Mouse (Mus musculus): ENCODE results near the gene Foxi1. TPM values are rescaled to one million over a fixed set of nuclear protein-coding genes. Genes with fewer than 3 reads are reported as not detected.
"Not testable (repeated sequence)": the region's sequence is repeated elsewhere in the genome, so short reads cannot be mapped to it uniquely, and the experiment has no call there.

The Foxi1 gene
- under 1 TPM in 1 of 2 experiments, not detected in 1; 0.14 TPM for total RNA-seq (2021)
- long read RNA-seq, experiment 1: 0 reads
- long read RNA-seq, experiment 2: 0 reads

DNA sequence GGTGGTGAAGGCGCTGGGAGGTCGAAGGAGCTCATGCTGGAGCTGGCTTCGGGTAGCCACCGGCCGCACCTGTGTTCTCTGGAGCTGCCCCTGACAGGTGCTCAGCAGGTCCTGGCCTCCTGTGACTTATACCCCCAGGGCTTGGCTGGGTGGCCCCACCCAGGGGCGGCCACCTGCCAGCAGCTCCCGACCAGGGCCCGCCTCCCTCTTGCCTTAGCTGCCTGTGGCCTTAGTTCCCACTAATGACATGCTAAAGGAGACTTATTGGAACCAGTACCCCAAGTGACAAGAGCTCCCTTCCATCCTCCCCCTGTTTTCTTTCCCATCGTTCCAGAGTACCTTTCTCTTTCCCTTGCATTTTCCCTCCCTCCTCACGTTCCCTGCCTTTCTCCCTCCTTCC lies at the start of gene Foxi1:
Gene Foxi1, minus strand, starts transcription at position 101 of the 400 bp plus-strand sequence.
- no peak for DNase-seq (ENCODE audit: low spot score in 2 of 2)

DNA sequence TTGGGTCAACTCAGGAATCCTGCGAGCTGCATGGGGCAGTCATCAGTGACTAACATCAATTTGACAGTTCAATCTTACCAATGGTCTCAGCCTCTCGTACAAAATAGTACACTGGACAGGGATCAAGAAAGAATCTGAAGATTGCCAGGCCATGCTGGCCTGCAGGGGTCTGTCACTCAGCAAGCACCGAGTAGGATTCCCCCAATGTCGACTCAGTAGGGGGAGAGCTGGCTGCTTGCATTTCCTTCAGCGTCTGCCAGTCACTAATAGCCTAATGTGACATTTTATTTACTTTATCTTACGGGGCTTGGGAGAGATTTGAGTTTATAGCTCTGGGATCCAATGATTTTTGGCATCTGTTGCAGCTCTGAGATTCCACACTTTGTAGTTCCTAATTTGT lies 35.1 kb upstream of the Foxi1 start:
- no peak for DNase-seq (ENCODE audit: low spot score in 2 of 2)

DNA sequence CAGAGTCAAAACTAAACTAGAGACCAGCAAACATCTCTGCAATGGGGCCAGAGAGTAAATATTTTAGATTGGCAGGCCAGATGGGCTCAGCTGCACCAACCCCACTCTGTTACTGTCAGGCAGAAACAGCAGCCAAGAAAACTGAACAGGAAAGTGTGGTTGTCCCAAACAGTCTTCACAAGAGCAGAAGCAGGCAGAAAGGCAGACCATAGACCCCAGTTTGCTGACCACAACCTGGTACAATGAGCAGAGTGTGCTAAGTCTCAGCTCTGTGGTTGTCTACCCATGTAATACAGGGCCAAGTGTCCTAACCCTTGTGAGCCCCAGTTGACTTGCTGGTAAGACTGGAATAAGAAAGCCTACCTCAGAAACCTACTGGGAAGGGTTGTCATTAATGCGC lies 32.4 kb upstream of the Foxi1 start:
- DNase-seq (ENCODE audit: low spot score in 2 of 2): no peak

DNA sequence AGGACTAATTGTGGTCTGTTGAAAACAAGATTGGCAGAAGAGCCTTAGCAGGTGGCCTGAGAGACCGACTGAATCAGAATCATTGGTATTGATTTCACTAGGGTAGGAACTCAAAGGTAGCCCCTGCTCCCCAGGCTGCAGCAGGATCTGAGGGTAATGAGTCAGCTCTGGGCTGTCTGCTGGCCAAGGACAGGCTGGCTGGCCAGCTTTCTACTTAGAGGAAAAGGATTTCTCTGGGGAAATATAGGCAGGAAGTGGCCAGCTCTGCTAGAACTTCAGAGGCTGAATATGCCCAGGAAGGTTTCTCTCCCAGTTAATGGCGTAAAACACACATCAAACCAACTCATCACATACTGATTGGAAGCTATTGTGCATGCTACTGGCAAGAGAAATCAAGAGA lies 31.8 kb upstream of the Foxi1 start:
- DNase-seq (ENCODE audit: low spot score in 2 of 2): no peak

DNA sequence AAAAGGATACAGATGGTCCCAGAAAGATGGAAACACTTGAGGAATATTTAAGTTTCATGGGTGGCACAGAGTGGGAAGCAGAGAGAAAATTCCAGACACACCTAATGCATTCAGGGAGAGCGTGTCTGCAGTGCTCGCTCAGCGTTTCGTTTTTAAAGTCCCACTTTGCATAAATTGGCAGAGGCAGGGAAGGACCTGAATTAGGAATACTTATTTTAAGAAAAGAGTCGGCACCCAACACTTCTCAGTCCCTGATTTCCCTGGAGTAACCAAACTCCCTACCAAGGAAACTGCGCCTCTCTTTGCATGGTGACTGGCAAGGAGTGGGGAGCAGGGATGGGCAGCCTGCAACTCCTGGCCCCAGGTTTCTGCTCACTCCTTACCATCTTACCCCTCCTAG lies 29.0 kb upstream of the Foxi1 start:
- DNase-seq (ENCODE audit: low spot score in 2 of 2): no peak

DNA sequence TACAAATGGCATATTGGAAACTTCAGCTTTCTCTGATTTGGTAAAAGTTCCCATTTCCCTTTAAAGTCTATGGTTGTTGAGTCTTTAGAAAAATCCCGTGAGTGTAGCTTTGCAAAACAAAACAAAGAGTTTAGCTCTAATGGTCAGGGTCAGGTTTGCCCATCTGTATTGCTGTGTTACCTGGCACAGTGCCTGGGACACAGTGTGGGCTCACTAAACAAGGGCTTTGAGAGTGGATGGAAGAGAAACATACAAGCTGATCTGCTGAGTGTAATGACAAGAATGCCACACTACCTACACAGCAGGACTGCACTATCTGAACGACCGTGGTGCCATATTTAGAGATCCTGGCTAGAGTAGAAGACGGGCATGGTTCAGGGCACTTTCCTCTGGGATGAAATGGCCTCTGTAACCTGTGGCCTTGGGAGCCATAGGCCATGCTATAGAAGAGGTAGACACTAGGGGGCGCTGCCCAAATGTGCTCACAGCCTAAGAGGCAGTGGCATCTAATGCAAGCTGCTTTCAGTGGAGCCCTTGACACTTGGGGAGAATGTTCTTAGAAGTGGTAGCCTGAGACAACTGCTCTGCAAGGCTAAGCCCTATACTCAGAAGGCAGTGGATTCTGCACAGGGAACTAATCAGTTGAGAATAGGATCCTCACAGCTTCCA lies 28.3 kb upstream of the Foxi1 start:
- peak; percentile 35 to 44 for DNase-seq (ENCODE audit: low spot score in 2 of 2)

DNA sequence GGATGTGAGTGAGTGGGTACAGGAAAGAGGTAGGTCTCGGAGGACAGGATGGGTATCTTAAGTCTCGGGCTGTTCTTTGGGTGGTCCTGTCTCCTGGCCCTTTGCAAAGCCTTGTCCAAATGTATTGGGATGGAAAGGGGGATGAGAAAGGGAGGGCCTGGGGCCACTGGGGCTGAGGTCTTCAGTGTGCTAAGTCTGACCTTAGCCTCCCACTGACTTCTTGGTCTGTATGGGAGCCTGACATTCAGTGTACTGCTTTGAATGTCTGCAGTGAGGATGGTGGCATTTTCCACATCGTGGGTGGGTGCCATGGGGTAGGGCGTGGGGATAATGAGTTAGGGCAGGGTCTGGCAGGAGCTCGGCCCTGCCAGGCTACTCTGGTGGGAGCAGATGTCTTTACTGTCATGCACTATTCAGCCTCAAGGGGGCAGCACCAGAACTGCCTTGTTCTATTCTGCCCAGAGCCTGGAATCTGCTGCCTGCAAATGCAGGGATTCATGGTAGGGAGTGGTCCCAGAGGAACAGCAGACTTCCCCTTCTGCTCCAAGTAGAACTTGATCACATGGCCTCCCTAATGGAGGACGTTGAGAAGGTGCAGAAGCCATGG lies 21.0 kb upstream of the Foxi1 start:
- peak; percentile 77 to 85 for DNase-seq (ENCODE audit: low spot score in 2 of 2)

- DNase-seq (ENCODE audit: low spot score in 2 of 2): no peak
Measured at GRCm38 (mm10) chr11:34227180-34227579, 19.3 kb upstream of the Foxi1 start.

DNA sequence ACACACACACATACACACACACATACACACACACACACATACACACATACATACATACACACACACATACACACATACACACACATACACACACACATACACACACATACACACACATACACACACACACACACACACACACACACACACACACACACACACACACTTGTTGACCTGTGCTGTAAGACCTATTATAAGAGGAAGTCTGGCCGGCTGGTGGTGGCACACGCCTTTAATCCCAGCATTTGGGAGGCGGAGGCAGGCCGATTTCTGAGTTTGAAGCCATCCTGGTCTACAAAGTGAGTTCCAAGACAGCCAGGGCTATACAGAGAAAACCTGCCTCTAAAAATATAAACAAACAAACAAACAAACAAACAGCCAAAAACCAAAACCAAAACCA lies 12.7 kb upstream of the Foxi1 start:
- not testable (repeated sequence) for DNase-seq (ENCODE audit: low spot score in 2 of 2)

- DNase-seq (ENCODE audit: low spot score in 2 of 2): peak; percentile 73 to 79
Measured at GRCm38 (mm10) chr11:34212853-34213252, 5.0 kb upstream of the Foxi1 start.

DNA sequence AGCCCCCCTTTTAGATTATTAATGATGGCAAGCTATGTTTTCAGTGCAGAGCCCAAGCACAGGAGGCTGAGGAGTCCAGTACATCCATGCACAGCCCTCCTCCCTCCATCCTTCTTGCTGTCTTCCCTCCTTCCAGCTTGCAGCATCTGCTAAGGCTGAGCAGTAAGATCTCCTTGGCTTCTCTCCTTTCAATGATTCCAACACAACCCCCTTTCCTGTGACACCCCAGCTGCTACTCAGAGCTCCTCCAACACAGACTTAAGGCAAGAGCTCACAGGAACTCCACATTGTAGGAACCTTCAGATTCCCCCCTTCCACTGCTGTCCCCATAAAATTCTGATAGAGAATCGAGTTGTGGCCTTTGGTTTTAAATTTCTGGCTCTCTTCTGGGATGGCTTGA lies 5.1 kb downstream of the Foxi1 start:
- no peak for DNase-seq (ENCODE audit: low spot score in 2 of 2)

- no peak for DNase-seq (ENCODE audit: low spot score in 2 of 2)
Measured at GRCm38 (mm10) chr11:34195142-34195541, 12.7 kb downstream of the Foxi1 start.

- DNase-seq (ENCODE audit: low spot score in 2 of 2): no peak
Measured at GRCm38 (mm10) chr11:34194158-34194941, 13.5 kb downstream of the Foxi1 start.

DNA sequence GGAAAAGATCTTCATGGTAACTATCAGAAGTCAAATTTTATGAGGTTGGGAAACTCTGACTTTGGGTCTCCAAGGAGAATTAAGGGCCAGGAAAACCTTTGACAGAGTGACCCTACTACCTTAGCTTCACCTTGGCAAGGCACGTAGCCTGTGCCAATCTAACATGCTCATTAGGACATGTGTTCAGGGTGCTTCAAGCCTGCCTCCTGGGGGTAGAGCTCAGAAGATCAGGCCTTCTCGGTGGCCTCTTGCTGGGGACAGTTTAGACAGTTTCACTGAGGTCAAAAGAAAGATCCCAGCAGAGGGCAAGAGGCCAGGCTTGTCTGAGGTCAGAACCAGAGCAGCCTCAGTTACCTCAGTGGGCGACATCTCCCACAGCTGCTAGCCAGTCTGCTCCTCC lies 14.2 kb downstream of the Foxi1 start:
- DNase-seq (ENCODE audit: low spot score in 2 of 2): no peak

GRCm38 (mm10) chr11:34184266-34184665 lies 23.6 kb downstream of the Foxi1 start:
- DNase-seq (ENCODE audit: low spot score in 2 of 2): no peak

DNA sequence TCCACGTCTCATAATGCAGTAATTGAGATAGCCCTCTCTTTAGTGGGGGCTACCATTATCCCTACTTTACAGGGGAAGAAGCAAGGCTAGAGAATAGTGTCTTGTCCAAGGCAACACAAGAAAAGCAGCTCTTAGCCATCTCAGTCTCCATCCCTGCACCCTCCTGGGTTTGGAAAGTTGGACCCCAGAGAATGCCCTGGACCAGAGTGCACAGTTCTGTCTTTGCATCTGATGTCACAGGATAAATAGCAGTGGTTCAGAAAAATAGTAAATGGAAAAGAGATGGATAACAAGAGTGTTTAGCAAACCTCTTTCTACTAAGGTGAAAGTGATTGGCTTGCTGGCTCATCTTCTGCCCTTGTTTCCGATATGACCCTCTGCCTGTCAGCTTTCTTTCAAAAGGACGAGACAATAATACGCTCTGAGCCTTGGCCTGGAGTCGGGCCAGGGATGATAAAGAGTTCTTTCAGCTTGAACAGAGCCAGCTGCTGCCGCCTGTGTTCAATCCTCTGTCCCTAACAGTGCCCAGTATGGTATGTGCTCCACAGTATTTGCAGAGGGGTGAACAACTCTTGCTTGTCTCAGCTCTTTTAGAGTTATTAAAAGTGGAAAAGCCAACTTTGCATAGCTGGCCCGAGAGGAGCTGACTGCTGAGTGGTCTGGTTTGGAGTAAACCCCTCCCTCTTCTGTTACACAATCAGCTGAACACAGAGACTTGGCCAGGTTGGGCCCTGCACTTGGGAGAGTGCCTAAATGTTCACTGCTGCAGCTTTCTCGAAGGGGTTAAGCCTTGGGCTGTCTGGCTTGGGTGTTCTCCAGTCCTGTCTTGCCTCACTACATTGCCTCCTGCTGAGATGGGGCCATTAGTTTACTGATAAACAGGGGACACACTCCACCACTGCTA lies 26.4 kb downstream of the Foxi1 start:
- DNase-seq (ENCODE audit: low spot score in 2 of 2): peak; percentile 9 to 20

- no peak for DNase-seq (ENCODE audit: low spot score in 2 of 2)
Measured at GRCm38 (mm10) chr11:34178752-34179151, 29.1 kb downstream of the Foxi1 start.

- peak in 1 of 2 experiments; percentile 3 for DNase-seq (ENCODE audit: low spot score in 2 of 2)
Measured at GRCm38 (mm10) chr11:34176371-34176770, 31.5 kb downstream of the Foxi1 start.

- DNase-seq (ENCODE audit: low spot score in 2 of 2): no peak
Measured at GRCm38 (mm10) chr11:34171221-34171620, 36.7 kb downstream of the Foxi1 start.

DNA sequence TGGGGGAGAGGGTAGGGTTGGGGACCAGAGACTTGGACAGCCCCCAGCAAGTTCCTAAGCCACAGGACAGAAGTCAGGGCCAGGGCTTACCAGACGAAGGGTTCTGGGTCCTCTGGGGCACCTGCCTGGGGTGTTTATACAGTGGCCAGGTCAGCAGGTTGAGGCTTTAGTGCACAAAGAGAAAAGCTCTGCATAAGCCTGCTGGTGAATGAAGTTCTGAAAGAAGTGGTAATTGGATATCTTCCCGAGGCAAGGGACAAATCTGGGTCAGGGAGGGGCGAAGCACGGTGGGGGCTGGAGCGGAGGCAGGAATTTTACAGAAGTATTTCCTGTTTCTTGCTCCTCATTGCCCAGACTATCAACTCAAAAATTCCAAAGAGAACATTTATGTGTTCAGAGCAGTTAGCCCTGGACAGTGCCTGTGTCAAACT lies 38.4 kb downstream of the Foxi1 start:
- no peak for DNase-seq (ENCODE audit: low spot score in 2 of 2)

DNA sequence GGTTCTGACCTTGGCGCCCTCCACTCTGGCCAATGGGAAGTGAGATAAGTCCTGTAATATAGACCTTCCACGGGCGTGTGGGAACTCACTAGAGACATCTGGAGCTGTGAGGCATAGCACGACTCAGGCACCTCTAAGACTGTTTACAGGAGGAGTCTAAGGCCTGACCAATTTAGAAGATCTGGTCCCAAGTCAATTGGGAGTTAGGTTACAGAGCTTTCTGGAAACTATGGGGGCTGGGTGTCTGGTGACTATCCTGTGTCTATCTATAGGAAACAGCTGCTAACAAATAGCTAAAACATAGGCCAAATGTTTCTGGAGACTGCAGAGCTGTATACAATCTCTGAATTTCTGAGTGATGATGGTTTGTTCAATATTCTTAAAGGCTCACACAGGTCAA lies 41.5 kb downstream of the Foxi1 start:
- no peak for DNase-seq (ENCODE audit: low spot score in 2 of 2)
